Mouse (Mus musculus) E14TG2a.4 (cell line): ENCODE data around the gene Calcoco1.

Experiments
- CTCF ChIP-seq: conservative IDR thresholded peaks from 2 replicates; pipeline ENCODE4 v1.5.1; 2014; ENCODE audit warnings: low read length
- POU5F1 ChIP-seq: IDR thresholded peaks from 2 replicates; pipeline ENCODE4 v1.6.1; 2014; ENCODE audit warnings: low read length, borderline replicate concordance

GRCm38 (mm10) chr15:102705923-102706503 lies 16.0 kb downstream of the Calcoco1 start:
- TF ChIP-seq CTCF (no peak), POU5F1 (no peak)
